Mouse (Mus musculus) forelimb bud, embryonic 11.5 days (tissue): ENCODE measurements at regions not wholly inside any gene's neighbourhood (a gene's known extent, or its start where the extent isn't known, plus 50 kb on each side); places are given as distances from the start of the nearest gene placed in this dataset.
A peak's percentile ranks its signal among the peaks of the same experiment; 100 is the strongest.
"Not testable (repeated sequence)": the region's sequence is repeated elsewhere in the genome, so short reads cannot be mapped to it uniquely, and the experiment has no call there.

ENCODE experiments used
- DNase-seq: peaks from one replicate; pipeline ENCODE4 v3.0.0-alpha.2; 2012; ENCODE audit warnings: low read depth, low spot score

DNA sequence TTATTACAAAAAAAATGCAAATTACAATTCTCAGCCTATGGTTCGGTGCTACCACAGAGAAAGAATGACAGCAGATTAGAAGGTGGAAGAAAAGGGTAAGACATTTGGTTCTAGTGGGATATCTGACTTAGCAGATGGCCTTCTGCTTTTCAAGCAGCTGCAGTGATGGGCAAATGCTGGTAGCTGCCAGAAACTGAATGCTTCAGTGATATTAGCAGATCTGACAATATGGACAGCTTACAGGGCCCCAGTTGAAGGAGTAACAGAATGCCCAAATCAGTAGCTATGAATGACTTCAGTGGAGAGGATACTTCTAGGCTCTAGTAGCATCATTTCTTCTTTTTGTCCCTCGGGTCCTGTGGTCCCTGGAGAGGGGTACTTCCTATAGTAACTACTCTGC, 143.9 kb upstream of the Rps6ka3 start:
- DNase-seq = no peak

- no peak for DNase-seq
These were observed 137.5 kb upstream of the Rps6ka3 start for GRCm38 (mm10) chrX:159072647-159073046.

GRCm38 (mm10) chrX:159073533-159073932, 136.6 kb upstream of the Rps6ka3 start:
- no peak for DNase-seq

DNA sequence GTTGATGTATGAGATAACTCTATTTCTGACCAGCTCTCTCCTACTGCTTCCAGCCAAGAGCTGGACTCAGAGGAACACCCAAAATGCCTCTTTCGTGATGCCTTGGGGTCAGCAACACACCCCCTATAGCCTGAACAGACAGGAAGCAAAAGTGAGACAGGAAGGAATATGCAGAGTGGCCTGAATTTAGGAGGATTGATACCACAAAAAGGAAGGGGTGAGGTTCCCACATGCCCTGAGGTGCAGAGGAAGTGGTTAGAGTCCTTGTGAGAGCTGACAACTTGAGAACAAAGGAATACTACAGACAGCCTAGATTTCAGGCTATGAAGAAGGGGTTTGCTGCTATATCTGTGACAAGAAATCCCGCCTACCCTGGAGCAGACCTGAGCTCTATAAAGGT, 129.6 kb upstream of the Rps6ka3 start:
- no peak for DNase-seq

DNA sequence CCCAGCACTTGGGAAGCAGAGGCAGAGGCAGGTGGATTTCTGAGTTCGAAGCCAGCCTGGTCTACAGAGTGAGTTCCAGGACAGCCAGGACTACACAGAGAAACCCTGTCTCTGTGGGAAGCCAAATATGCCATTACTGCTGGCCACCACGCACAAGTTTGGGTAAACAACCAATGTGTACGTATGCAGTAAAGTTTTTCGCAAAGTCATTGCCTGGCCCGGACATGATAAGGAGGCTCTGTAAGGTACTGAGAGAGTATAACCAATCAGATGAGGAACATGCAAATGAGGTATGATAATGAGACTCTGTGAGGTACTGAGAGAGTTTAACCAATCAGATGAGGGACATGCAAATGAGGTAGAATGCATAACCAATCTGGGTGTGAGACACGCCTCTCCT, 99.5 kb upstream of the Rps6ka3 start:
- not testable (repeated sequence) for DNase-seq

- no peak for DNase-seq
These were observed 93.9 kb upstream of the Rps6ka3 start for GRCm38 (mm10) chrX:159116210-159116609.

DNA sequence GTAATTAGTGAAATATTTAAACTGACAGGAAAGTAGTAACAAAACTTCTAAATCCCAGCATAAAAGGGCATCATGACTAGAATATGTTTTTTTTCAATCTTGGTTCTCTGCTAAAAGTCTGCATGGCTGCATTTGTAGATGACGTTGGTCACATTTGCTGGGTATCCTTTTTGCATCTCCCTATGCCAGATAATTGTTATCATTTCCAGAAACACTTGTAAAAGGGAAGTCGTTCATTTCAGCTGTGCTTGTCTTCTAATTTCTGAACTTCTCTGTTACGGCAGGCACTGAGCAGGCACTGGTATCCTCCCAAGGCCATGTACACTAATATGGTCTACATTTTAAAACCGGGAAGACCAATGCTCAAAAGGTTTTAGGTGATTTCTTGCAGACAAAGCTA, 69.6 kb upstream of the Rps6ka3 start:
- DNase-seq = no peak

- no peak for DNase-seq
These were observed 66.8 kb upstream of the Rps6ka3 start for GRCm38 (mm10) chrX:159143278-159143677.

DNA sequence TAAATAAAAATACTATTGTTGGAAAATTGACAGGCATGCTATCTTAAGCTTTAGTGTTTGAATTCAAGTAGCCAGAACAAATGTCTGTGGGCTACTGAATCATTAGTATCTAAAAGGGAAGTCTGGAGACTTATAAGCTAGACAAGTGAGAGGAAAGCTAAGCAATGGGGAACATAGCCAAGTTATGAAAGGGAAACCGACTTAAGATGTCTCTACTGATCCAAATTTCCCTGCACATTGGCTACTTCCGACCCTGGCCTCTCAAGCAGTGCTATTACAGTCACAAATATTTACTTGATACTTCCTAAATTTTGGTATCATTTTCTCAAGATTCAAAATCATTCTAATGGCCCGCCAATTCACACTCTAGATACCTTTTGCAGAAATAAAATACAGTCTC, 65.4 kb upstream of the Rps6ka3 start:
- DNase-seq = no peak

GRCm38 (mm10) chrX:159145212-159145611, 64.9 kb upstream of the Rps6ka3 start:
- DNase-seq = no peak

DNA sequence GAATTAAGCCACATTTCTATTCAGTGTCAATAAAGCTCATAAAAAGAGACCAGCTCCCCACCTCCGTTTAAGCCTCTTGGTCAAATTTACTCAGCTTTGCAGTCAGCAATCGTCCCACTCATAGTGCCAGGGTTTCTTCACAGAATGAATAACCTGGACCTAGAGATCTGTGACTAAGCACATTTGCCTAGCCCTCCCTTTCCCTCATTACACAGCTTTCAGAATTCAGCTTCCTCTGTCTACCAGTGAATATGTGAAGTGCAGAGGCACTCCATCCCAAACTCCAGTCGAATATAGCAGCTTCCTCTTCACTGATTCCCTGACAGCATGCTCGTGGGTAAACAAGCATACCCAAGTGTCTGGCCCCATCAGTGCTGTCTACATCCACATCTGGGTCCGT, 54.3 kb upstream of the Rps6ka3 start:
- no peak for DNase-seq

DNA sequence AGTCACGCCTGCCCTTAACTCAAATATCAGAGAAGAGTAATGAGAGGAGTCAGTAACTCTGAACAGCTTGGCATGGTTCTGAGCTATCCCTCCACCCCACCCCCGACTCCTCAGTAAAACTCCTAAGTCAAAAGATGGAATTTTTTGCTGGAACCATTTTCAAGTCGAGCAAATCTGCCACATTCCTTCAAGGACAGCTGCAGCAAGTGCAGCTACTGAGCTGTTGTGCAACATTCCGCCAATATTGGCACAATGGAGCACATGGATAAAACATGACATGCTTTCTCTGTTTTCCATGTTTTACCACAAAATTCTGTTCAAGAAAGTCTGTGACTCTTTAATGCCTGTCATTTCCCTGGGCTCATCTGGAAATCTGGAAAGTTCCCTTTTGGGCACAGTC, 53.1 kb upstream of the Rps6ka3 start:
- DNase-seq = peak; percentile 3

DNA sequence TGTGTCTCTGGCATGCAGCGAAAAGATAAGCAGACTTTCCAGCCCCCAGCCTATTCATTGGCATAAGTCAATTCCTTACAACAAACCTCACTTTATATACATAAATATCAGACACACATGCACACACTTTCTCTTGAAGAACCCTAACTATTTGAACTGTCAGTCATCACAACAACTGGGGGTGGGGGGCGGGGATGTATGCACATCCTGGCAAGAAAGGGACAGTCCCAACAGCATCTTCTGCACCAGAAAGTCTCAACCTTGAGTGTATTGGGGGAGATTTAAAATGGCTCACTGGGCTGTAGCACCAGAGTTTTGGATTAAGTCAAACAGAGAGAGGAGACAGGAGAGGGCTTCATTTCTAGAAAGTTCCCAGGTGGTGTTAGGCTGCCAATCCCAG, 50.4 kb upstream of the Rps6ka3 start:
- DNase-seq = no peak
